Mouse (Mus musculus): ENCODE data around the gene Top1. TPM values are rescaled to one million over a fixed set of nuclear protein-coding genes. Genes with fewer than 3 reads are reported as not detected.

Gene Top1
- polyA plus RNA-seq, 1 experiment from 2014 or later = 83.0 TPM

DNA sequence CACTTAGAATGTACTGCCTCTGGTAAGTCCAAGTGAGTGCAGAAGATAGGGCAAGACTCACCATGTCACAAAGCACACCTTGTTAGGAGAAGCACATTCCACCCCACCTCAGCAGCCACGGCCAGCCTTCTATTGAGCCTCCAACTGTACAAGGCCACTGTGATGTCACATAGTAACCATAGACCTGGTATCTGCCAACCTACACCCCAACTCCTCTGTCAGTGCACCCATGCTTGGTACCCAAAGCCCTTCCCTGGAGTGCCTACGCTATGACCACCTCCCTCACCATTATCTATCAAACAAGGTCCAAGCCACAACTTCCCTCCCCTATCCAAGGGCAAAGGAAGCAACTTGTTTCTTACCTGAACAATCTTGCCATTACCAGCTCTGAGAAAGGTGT is 123.3 kb downstream of the Top1 start:
- Histone ChIP-seq H3K4me3 (ENCODE audit: low read depth, low read length) (no peak overlapping the region), H3K4me1 (ENCODE audit: insufficient read depth) (no peaks in the 10 kb centered on the region), H3K4me2 (no peak overlapping the region), H3K36me3 (ENCODE audit: insufficient read depth) (peaks cover 33% of the 10 kb centered on the region), H3K27ac (ENCODE audit: low read depth) (no peak overlapping the region), H3K27me3 (ENCODE audit: insufficient read depth, low read length) (no peaks in the 10 kb centered on the region), H3K9ac (no peak overlapping the region), H3K9me3 (ENCODE audit: low read depth, low read length) (no peaks in the 10 kb centered on the region)
- ATAC-seq (ENCODE audit: insufficient read depth) (no peak), DNase-seq (no peak)
- no peak for TF ChIP-seq CTCF (IDR thresholded peaks at IDR 0.05; ENCODE audit: low read depth)
- 84% methylated on average over 2 of the region's 2 CpGs for WGBS

DNA sequence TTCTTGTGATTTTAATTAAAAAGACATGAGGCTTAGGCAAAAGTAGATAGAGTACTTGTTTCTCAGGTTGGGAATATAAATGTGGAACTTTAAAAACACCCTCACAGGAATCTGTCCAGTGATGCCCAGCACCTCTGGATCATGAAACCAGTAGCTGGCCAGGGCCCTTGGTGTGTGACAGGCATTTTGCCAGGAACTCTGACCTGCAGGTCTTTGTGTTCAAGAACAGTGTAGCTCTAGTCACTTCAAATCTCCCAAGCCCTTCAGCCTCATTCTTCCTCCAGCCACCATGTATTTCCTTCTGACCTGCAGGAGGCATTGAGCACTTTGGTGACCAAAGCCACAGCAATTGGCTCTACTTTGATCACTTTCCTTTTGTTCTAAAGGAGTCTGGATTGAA is 124.7 kb downstream of the Top1 start:
- no peak for TF ChIP-seq CTCF (IDR thresholded peaks at IDR 0.05; ENCODE audit: low read depth)
- H3K9ac ChIP-seq = no peak overlapping the region

DNA sequence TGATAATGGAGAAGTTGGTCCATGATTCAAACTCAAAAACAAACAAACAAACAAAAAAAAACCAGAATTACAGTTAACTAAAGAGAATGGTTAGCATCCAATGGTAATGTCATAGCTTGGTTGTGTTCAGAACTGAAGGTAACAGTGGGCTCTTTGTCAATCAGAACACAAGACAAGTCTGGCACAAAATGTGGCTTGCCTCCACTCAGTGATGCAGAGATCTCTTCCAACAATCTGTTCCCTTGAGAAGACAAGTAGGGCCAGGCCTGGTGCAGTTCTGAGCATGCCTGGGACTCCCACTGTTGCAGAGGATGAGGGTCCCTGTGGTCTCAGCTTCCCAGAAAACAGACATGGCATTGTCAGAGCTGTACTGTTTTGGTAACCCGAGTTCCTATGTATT is 125.2 kb downstream of the Top1 start:
- Histone ChIP-seq H3K36me3 (ENCODE audit: insufficient read depth) (peaks cover 18% of the 10 kb centered on the region; the same call in 1 of the 2 replicates), H3K27me3 (ENCODE audit: insufficient read depth, low read length) (no peaks in the 10 kb centered on the region), H3K4me3 (ENCODE audit: low read depth, low read length) (no peak overlapping the region), H3K9me3 (ENCODE audit: low read depth, low read length) (no peaks in the 10 kb centered on the region), H3K9ac (no peak overlapping the region), H3K4me2 (no peak overlapping the region), H3K27ac (ENCODE audit: low read depth) (no peak overlapping the region), H3K4me1 (ENCODE audit: insufficient read depth) (no peaks in the 10 kb centered on the region)
- TF ChIP-seq CTCF (IDR thresholded peaks at IDR 0.05; ENCODE audit: low read depth) = no peak
- no peak for DNase-seq
- no peak for ATAC-seq (ENCODE audit: insufficient read depth)
- 81% methylated on average over 1 of the region's 1 CpGs for WGBS

More for the DNA sequence above, 124.7 kb downstream of the Top1 start:
- Histone ChIP-seq H3K4me2 (no peak overlapping the region), H3K4me1 (ENCODE audit: insufficient read depth) (no peaks in the 10 kb centered on the region), H3K36me3 (ENCODE audit: insufficient read depth) (peaks cover 19% of the 10 kb centered on the region; the same call in 1 of the 2 replicates), H3K27ac (ENCODE audit: low read depth) (no peak overlapping the region), H3K4me3 (ENCODE audit: low read depth, low read length) (no peak overlapping the region), H3K27me3 (ENCODE audit: insufficient read depth, low read length) (no peaks in the 10 kb centered on the region), H3K9me3 (ENCODE audit: low read depth, low read length) (no peaks in the 10 kb centered on the region)
- ATAC-seq (ENCODE audit: insufficient read depth) = no peak
- DNase-seq = no peak

DNA sequence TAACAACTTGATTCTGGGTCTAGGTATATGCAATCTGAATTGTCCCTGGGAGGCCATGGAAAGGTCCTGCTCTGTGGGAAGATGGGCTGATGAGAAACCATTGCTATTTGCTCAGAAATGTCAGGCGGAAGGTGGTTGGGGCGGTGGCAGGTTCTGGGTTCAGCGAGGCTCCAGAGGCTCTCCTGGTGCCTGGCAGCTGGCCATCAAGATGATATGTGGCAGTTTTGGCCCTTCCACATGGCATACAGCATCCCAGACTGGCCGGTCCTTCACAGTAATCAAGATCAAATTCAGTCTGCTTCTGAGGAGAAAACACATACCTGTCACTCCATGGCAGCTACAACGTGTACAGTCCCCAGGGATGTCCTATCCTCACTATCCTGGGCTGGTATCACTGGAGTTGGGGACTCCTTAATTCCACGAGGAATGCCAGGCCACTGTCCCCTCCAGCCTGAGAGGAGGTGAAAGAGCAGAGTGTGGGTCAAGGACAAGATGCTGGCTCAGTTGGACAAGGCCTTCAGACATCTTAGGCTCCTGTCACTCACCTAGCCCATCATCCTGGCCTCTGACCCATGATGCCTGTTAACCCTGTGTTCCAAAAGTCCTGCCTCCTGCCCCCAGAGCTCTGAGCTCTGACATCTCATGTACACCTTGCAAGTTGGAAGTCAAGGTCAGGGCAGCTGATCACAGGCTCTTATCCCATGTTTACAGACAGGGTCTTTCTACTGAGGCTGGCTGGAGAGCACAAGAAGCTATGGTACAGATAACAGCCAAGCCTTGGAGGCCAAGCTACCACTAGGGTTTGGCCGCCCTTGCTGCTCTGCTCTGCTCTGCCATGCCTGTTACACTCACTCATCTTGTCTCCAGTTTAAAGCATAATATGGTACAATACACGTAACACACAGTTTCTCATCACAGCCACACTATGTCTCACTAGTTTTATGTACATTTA is 125.9 kb downstream of the Top1 start:
- TF ChIP-seq CTCF (IDR thresholded peaks at IDR 0.05; ENCODE audit: low read depth) = no peak

More for the DNA sequence above, 125.9 kb downstream of the Top1 start:
- no peak overlapping the region for H3K4me2 ChIP-seq
- H3K9me3 ChIP-seq (ENCODE audit: low read depth, low read length) = no peaks in the 10 kb centered on the region
- H3K36me3 ChIP-seq (ENCODE audit: insufficient read depth) = peaks cover 14% of the 10 kb centered on the region; the same call in 1 of the 2 replicates
- no peak overlapping the region for H3K27ac ChIP-seq (ENCODE audit: low read depth)
- WGBS = 81% methylated on average over 8 of the region's 8 CpGs
- no peak overlapping the region for H3K4me3 ChIP-seq (ENCODE audit: low read depth, low read length)
- H3K9ac ChIP-seq = no peak overlapping the region
- no peaks in the 10 kb centered on the region for H3K4me1 ChIP-seq (ENCODE audit: insufficient read depth)
- H3K27me3 ChIP-seq (ENCODE audit: insufficient read depth, low read length) = no peaks in the 10 kb centered on the region
- DNase-seq (no peak), ATAC-seq (ENCODE audit: insufficient read depth) (no peak)

Small RNAs within 50 kb of the gene (microRNA-seq; reads per million reads assigned to microRNA genes)
- not detected for gene Gm23968 (ENCODE audit: borderline number of aligned reads)

Other genes with a start within 250 kb of the Top1 start
- 61.3 and 68.8 TPM in 2 replicates for gene Plcg1, start 85.4 kb downstream of the Top1 start, polyA plus RNA-seq (2014; fragmentation: Nextera tagmentation; extraction: Ambion mirVana)
- gene Zhx3, start 227.1 kb downstream of the Top1 start, polyA plus RNA-seq (2014; fragmentation: Nextera tagmentation; extraction: Ambion mirVana) = 12.0 and 13.0 TPM in 2 replicates
- 1.5 and 2.5 TPM in 2 replicates for gene Lpin3, start 234.8 kb downstream of the Top1 start, polyA plus RNA-seq (2014; fragmentation: Nextera tagmentation; extraction: Ambion mirVana)